Mouse (Mus musculus): ENCODE measurements around the gene Zfp383.

GRCm38 (mm10) chr7:29958125-29958724 lies 50.2 kb downstream of the Zfp383 start:
- TF ChIP-seq POLR2A (IDR thresholded peaks at IDR 0.05; ENCODE audit: control insufficient read depth, extremely low read depth, insufficient read depth, low read length, poor library complexity) (no peak), CTCF (IDR thresholded peaks at IDR 0.05; ENCODE audit: borderline replicate concordance, control insufficient read depth, extremely low read depth, insufficient read depth, low read length, poor library complexity) (no peak)
